8 mouse cellular contexts compared by ENCODE assay signal in the genomic region with DNA sequence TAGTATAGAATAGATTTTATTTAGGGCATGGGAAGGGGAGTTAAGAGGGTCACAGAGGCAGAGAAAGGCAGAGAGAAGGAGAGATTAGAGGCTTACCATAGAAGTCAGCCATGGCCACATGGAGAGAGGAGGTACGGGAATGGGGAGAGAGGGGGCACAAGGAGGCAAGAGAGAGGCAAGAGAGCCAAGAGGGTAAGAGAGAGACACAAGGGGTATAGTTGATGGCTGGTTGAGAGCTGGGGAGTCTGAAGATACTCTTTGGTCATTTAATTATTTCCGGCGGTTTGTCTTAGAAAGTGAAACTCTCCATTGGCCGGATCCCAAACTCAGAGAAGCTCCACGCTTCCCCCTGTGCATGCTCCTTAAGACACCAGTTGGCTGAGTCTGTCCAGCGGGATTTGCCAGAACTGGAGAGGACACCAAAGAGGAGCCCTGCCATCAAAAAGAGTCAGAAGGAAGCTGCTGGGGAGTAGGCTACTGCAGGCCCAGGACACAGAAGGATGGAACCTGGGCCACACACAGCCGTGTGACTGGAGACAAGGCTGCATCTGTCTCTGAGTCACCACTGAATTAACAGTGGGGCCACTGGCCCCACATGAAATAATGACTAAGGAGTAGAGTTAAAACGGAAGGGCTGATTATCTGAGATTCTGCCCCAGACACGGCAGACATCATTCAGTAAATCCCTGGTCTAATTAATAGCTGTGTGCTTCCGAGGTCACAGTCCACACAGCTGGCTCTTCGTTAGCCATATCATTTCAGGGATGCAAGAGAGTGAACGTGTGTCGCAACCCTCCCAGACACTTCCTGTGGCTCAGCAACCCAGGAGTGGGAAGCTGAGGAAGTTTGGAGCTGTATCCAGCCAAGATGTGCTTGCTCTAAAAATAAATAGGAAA. TPM values are rescaled to one million over a fixed set of nuclear protein-coding genes. Genes with fewer than 3 reads are reported as not detected.
DNase-seq lines count a peak whose midpoint lies in the region; ATAC-seq and TF ChIP-seq lines count a peak whose summit lies in the region.

No protein-coding gene starts in this region.

- H3K27me3 ChIP-seq in liver, adult 2 months (ENCODE audit: control insufficient read depth, insufficient read depth, low read length): no peaks in the 10 kb centered on the region
- no peaks in the 10 kb centered on the region for H3K27me3 ChIP-seq in liver, embryonic 12.5 days (replicated peaks)
- no peaks in the 10 kb centered on the region for H3K27me3 ChIP-seq in kidney, postnatal 0 days (ENCODE audit: insufficient read depth, low read length)

- TF ChIP-seq POLR2A in liver, adult 2 months (IDR thresholded peaks at IDR 0.05; ENCODE audit: extremely low read depth, insufficient read depth, low read length): no peak

- H3K79me2 ChIP-seq in liver, adult 2 months (ENCODE audit: control insufficient read depth, insufficient read depth, low read length): no peaks in the 10 kb centered on the region

- no peak overlapping the region for H3K9ac ChIP-seq in liver, adult 2 months (ENCODE audit: low read depth, low read length)
- H3K9ac ChIP-seq in liver, embryonic 12.5 days: no peak overlapping the region
- H3K9ac ChIP-seq in kidney, postnatal 0 days (ENCODE audit: low read depth, low read length): no peak overlapping the region

- H3K4me1 ChIP-seq in liver, adult 2 months (ENCODE audit: control insufficient read depth, insufficient read depth, low read length): peaks cover 2% of the 10 kb centered on the region
- H3K4me1 ChIP-seq in liver, embryonic 12.5 days: peaks cover 10% of the 10 kb centered on the region; the same call in 1 of the 2 replicates
- 0 out of 2 replicates have a peak, but pooled peaks cover 7% of the 10 kb centered on the region for H3K4me1 ChIP-seq in kidney, postnatal 0 days (replicated peaks; ENCODE audit: insufficient read depth, low read length)

- 46% methylated on average over 13 of the region's 13 CpGs for WGBS in liver, adult 2 months
- 52% methylated on average over 13 of the region's 13 CpGs for WGBS in liver, embryonic 12.5 days (ENCODE audit: insufficient replicate concordance)
- WGBS in kidney, postnatal 0 days: 39% methylated on average over 13 of the region's 13 CpGs

- H3K27ac ChIP-seq in liver, adult 2 months (replicated peaks; ENCODE audit: insufficient read depth, low read depth, low read length): peak overlapping the region; percentile 52
- H3K27ac ChIP-seq in liver, embryonic 12.5 days: no peak overlapping the region
- H3K27ac ChIP-seq in kidney, postnatal 0 days: peak overlapping the region; percentile 58; the same call in 1 of the 2 replicates

- ATAC-seq in liver, embryonic 12.5 days: no peak
- ATAC-seq in kidney, postnatal 0 days (replicated peaks; ENCODE audit: low FRiP score, low read depth): no peak; the same call in 1 of the 2 replicates
- ATAC-seq in cerebellum, adult (ENCODE audit: insufficient number of reproducible peaks, low FRiP score, low TSS enrichment): no peak

- no peaks in the 10 kb centered on the region for H3K36me3 ChIP-seq in liver, adult 2 months (ENCODE audit: control insufficient read depth, insufficient read depth, low read length)
- H3K36me3 ChIP-seq in liver, embryonic 12.5 days: no peaks in the 10 kb centered on the region
- no peaks in the 10 kb centered on the region for H3K36me3 ChIP-seq in kidney, postnatal 0 days (ENCODE audit: insufficient read depth, low read length)

- no peak for TF ChIP-seq CTCF in liver, adult 2 months (IDR thresholded peaks at IDR 0.05; ENCODE audit: low read depth, low read length)
- no peak for TF ChIP-seq CTCF in kidney, postnatal 0 days (IDR thresholded peaks at IDR 0.05; ENCODE audit: low read depth)

- H3K4me2 ChIP-seq in liver, embryonic 12.5 days: no peak overlapping the region
- H3K4me2 ChIP-seq in kidney, postnatal 0 days (ENCODE audit: low read length): no peak overlapping the region; the same call in 1 of the 2 replicates

- no peak overlapping the region for H3K4me3 ChIP-seq in liver, adult 2 months (ENCODE audit: insufficient read depth, low read depth, low read length)
- no peak overlapping the region for H3K4me3 ChIP-seq in liver, embryonic 12.5 days
- no peak overlapping the region for H3K4me3 ChIP-seq in kidney, postnatal 0 days (replicated peaks; ENCODE audit: low read depth, low read length)

- peak; percentile 86 for DNase-seq in liver, adult 2 months (ENCODE audit: extremely low read depth, low read depth, low spot score)
- peak; percentile 15 for DNase-seq in gastrocnemius, postnatal 10 days
- DNase-seq in kidney, postnatal 0 days (ENCODE audit: low spot score): peak; percentile 71
- DNase-seq in skeletal muscle tissue, adult 2 months (ENCODE audit: low read depth, low spot score): peak; percentile 12
- no peak for DNase-seq in right cerebral cortex, postnatal 36 days (ENCODE audit: low spot score in 2 of 2)
- no peak for DNase-seq in thymus, postnatal 0 days (ENCODE audit: low spot score)

- no peaks in the 10 kb centered on the region for H3K9me3 ChIP-seq in liver, embryonic 12.5 days (replicated peaks)
- H3K9me3 ChIP-seq in kidney, postnatal 0 days (replicated peaks; ENCODE audit: low read length): no peaks in the 10 kb centered on the region

RNA-seq across cellular contexts. Expression of a gene that starts 24.2 kb away (rescaled TPM):
- 0.13 TPM in 1 of 2 replicates, not detected in the other for total RNA-seq in liver, adult 2 months (2014; rRNA removed)
- polyA plus RNA-seq in liver, adult 2 months (2012; rRNA removed): 0.07 TPM in 1 of 2 replicates, not detected in the other
- not detected in 2 replicates for polyA plus RNA-seq in liver, embryonic 12.5 days (2016; fragmentation: Nextera tagmentation; extraction: Ambion mirVana)
- under 1 TPM; 0.31 to 0.47 TPM for total RNA-seq in gastrocnemius, postnatal 10 days (2021)
- 1.7 and 1.8 TPM in 2 replicates for polyA plus RNA-seq in kidney, postnatal 0 days (2015; fragmentation: Nextera tagmentation; extraction: Ambion mirVana)
- 0.52 and 0.58 TPM in 2 replicates for polyA plus RNA-seq in thymus, postnatal 0 days (2015; fragmentation: Nextera tagmentation; extraction: Ambion mirVana)

Comparison
In these comparisons a context has a peak if more than half of its experiments do, and no peak if none do; other contexts are left out.
1. DNase-seq: peak in liver, adult 2 months (single experiment), gastrocnemius, postnatal 10 days (single experiment), kidney, postnatal 0 days (single experiment) and skeletal muscle tissue, adult 2 months (single experiment); none in right cerebral cortex, postnatal 36 days (0 of 2) and thymus, postnatal 0 days (single experiment).